Mouse (Mus musculus): ENCODE measurements at regions not wholly inside any gene's neighbourhood (a gene's known extent, or its start where the extent isn't known, plus 50 kb on each side); places are given as distances from the start of the nearest gene placed in this dataset.

GRCm38 (mm10) chr14:105718676-105719441, 177.8 kb downstream of the Spry2 start:
- no peak for DNase-seq (ENCODE audit: low read depth in 2 of 2, low spot score in 2 of 2)

GRCm38 (mm10) chr14:105717821-105718220, 178.8 kb downstream of the Spry2 start:
- no peak for DNase-seq (ENCODE audit: low read depth in 2 of 2, low spot score in 2 of 2)

GRCm38 (mm10) chr14:105708691-105709090, 187.9 kb downstream of the Spry2 start:
- DNase-seq (ENCODE audit: low read depth in 2 of 2, low spot score in 2 of 2): no peak

GRCm38 (mm10) chr14:105706756-105707155, 189.9 kb downstream of the Spry2 start:
- no peak for DNase-seq (ENCODE audit: low read depth in 2 of 2, low spot score in 2 of 2)

- no peak for DNase-seq (ENCODE audit: low read depth in 2 of 2, low spot score in 2 of 2)
These were observed 198.0 kb downstream of the Spry2 start for GRCm38 (mm10) chr14:105698616-105699015.

GRCm38 (mm10) chr14:105698086-105698485, 198.5 kb downstream of the Spry2 start:
- no peak for DNase-seq (ENCODE audit: low read depth in 2 of 2, low spot score in 2 of 2)

- no peak for DNase-seq (ENCODE audit: low read depth in 2 of 2, low spot score in 2 of 2)
These were observed 199.2 kb downstream of the Spry2 start for GRCm38 (mm10) chr14:105697398-105697797.

GRCm38 (mm10) chr14:105694969-105695368, 201.7 kb downstream of the Spry2 start:
- DNase-seq (ENCODE audit: low read depth in 2 of 2, low spot score in 2 of 2): no peak

GRCm38 (mm10) chr14:105693713-105694112, 202.9 kb downstream of the Spry2 start:
- DNase-seq (ENCODE audit: low read depth in 2 of 2, low spot score in 2 of 2): no peak

- DNase-seq (ENCODE audit: low read depth in 2 of 2, low spot score in 2 of 2): no peak
These were observed 211.7 kb downstream of the Spry2 start for GRCm38 (mm10) chr14:105684826-105685465.

- DNase-seq (ENCODE audit: low read depth in 2 of 2, low spot score in 2 of 2): no peak
These were observed 212.3 kb downstream of the Spry2 start for GRCm38 (mm10) chr14:105684329-105684728.

- no peak for DNase-seq (ENCODE audit: low read depth in 2 of 2, low spot score in 2 of 2)
These were observed 220.0 kb downstream of the Spry2 start for GRCm38 (mm10) chr14:105676646-105676930.

- no peak for DNase-seq (ENCODE audit: low read depth in 2 of 2, low spot score in 2 of 2)
These were observed 220.6 kb downstream of the Spry2 start for GRCm38 (mm10) chr14:105675801-105676645.

GRCm38 (mm10) chr14:105675006-105675405, 221.6 kb downstream of the Spry2 start:
- DNase-seq (ENCODE audit: low read depth in 2 of 2, low spot score in 2 of 2): no peak

- DNase-seq (ENCODE audit: low read depth in 2 of 2, low spot score in 2 of 2): no peak
These were observed 227.7 kb downstream of the Spry2 start for GRCm38 (mm10) chr14:105668969-105669368.

- no peak for DNase-seq (ENCODE audit: low read depth in 2 of 2, low spot score in 2 of 2)
These were observed 231.9 kb downstream of the Spry2 start for GRCm38 (mm10) chr14:105664671-105665198.

GRCm38 (mm10) chr14:105663472-105663871, 233.1 kb downstream of the Spry2 start:
- DNase-seq (ENCODE audit: low read depth in 2 of 2, low spot score in 2 of 2): no peak

GRCm38 (mm10) chr14:105662839-105663238, 233.8 kb downstream of the Spry2 start:
- no peak for DNase-seq (ENCODE audit: low read depth in 2 of 2, low spot score in 2 of 2)

- DNase-seq (ENCODE audit: low read depth in 2 of 2, low spot score in 2 of 2): no peak
These were observed 238.3 kb downstream of the Spry2 start for GRCm38 (mm10) chr14:105658316-105658715.

- no peak for DNase-seq (ENCODE audit: low read depth in 2 of 2, low spot score in 2 of 2)
These were observed 249.5 kb downstream of the Spry2 start for GRCm38 (mm10) chr14:105647166-105647565.

GRCm38 (mm10) chr14:105644428-105644827, 252.2 kb downstream of the Spry2 start:
- no peak for DNase-seq (ENCODE audit: low read depth in 2 of 2, low spot score in 2 of 2)
